Mouse (Mus musculus) testis, adult 2 months (tissue): Measurements from ENCODE around the gene Cdx2.

ENCODE experiments used
- CTCF ChIP-seq: fragments of 200-500 bp; IDR thresholded peaks from 2 replicates; pipeline ENCODE4 v1.5.1; 2012; ENCODE audit warnings: low read depth, mild to moderate bottlenecking, inconsistent platforms, low read length, moderate library complexity; ENCODE audit not compliant: control insufficient read depth, insufficient read depth, insufficient replicate concordance
- POLR2A ChIP-seq: fragments of 200-500 bp; IDR thresholded peaks from 2 replicates; pipeline ENCODE4 v1.6.1; 2012; ENCODE audit warnings: low read depth, mild to moderate bottlenecking, inconsistent platforms, low read length, moderate library complexity; ENCODE audit not compliant: control insufficient read depth

GRCm38 (mm10) chr5:147284365-147284764, 22.7 kb downstream of the Cdx2 start:
- TF ChIP-seq POLR2A: no peak
- peak; percentile 45; the same call in 1 of the 2 replicates for TF ChIP-seq CTCF
